Mouse (Mus musculus) left cerebral cortex, postnatal 10 days (tissue): ENCODE measurements around the gene Gm6509. TPM values are rescaled to one million over a fixed set of nuclear protein-coding genes. Genes with fewer than 3 reads are reported as not detected.
"Not testable (repeated sequence)": the region's sequence is repeated elsewhere in the genome, so short reads cannot be mapped to it uniquely, and the experiment has no call there.

Experiments used
- DNase-seq, 2 experiments: peaks; one replicate each; pipeline ENCODE4 v3.0.0; 2021 to 2022; ENCODE audit warnings: low spot score in 2 of 2, mixed read lengths in 1 of 2; ENCODE audit errors: extremely low spot score in 1 of 2
- intact Hi-C: fragments of 180-260 bp; cut with DNase I; formaldehyde crosslinking; loops from one replicate; pipeline ENCODE4 v1.15.1; 2025
- total RNA-seq, 2 experiments: library from RNA; stranded (reverse); gene quantifications; 2 replicates each; pipeline ENCODE4 v1.2.3; 2021

Gene Gm6509
- not detected for total RNA-seq

DNA sequence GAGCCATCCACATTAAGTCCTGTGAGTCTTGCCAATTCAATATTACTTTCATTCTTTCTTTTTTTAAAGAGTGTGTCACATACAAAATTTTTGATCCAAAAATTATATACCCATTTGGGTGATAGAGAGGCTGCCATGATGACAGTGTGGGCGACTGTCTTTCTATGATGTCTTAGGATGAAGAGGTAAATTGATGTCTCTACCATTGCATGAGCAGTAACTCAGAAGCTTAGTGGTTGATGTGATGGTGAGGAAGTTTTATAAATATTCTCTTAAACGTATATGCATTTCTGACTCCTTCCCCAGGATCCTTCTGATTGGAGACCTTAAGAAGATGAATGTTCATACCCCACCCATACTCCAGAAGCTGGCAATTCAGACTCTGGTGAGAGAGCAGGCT lies at the start of gene Gm6509:
Gm6509 (plus strand) TSS at position 301 of the 400 bp plus-strand sequence.
- DNase-seq, intact Hi-C loops: not testable (repeated sequence)

DNA sequence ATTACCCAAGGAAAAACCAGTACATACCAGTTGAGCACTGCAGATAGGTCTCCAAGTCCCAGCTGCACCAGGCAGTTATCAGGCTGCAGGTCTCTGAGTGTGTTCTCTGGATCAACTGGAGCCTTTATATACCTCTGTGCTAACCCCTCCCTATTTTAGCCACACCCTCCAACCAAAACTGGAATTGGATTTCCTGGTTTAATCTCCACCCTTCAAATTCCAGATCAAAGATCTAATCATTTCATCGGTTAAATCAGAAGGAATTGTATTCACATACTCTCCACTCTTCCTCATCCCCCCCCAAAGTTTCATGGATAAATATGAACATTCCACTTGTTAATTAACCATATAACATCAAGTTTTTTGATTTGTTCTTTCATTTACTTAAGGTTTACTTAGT lies 7.5 kb upstream of the Gm6509 start, which contains the start of gene Gm3147:
Gm3147 (minus strand) TSS at position 101 of the 400 bp plus-strand sequence.
- DNase-seq, intact Hi-C loops: not testable (repeated sequence)

DNA sequence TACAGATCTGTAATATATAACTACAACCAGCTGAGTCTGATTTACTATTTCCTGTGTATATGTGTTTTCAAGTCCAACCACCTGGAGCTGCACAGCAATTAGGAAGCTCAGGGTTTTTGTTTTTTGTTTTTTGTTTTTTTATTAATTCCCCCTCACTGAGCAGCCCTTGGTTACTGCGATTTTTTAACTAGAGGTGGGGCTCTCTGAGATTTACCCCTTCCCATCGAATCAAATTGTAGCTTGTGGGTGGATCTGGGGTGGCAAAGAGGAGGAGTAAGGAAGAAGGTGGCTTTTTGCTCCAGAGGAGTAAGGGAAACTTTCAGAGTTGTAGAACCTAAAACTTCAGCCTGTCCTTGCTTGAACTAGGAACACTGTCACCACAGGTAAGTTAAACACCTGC lies 24.3 kb downstream of the Gm6509 start, which contains the start of gene Gm6205:
Gm6205 (plus strand) TSS at position 301 of the 400 bp plus-strand sequence.
- DNase-seq, intact Hi-C loops: not testable (repeated sequence)

Other genes with a start within 250 kb of the Gm6509 start
- gene Gm7682, start 178.2 kb upstream of the Gm6509 start, total RNA-seq: not detected
- not detected for gene Gm3139, start 97.7 kb upstream of the Gm6509 start, total RNA-seq
- gene Gm3147, start 7.6 kb upstream of the Gm6509 start, total RNA-seq: not detected
- gene Gm6205, start 24.4 kb downstream of the Gm6509 start, total RNA-seq: not detected
- not detected for gene Gm3183, start 241.5 kb downstream of the Gm6509 start, total RNA-seq